Mouse (Mus musculus): ENCODE measurements around the gene Vangl2.

DNA sequence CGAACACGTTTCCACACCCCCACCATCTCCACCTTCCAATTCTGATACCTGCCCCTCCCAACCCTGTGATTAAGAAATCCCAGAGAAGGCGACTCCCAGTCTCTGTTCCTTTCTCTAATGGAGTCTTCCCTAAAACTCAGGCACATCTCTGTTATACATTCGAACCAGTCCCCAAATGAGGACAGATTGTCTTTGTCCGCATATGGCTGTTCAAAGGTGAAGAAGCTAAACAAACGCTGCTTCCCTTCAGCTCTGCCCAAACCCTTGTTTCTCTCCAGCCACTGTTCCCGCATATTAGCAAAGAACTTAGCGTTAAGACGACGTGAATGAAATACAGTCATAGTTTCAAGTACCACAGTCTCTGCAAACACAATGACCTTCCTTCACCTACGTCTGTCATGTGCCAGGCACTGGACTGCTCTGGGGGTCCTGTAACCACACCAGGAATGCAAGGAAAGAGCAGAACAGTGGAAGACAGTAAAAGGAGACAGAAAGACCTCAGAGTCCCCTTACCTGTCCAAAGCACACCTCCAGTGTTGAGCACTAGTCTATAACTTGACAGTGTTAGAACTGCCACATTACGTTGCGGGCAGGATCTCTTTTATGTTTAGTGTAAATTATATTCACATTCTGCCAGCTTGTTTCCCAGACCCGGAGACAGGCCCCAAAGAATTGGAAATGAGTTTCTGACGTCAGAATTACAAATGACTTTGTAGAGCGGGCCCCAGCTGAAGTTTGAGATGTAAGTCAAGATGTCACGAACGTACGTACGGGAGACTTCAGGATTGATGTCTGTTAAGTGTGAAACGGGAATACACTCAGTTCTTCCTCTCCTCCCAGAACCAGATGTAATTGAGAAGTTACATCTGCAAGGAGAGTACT is at the start of gene Vangl2:
- TF ChIP-seq CTCF (IDR thresholded peaks at IDR 0.05; ENCODE audit: low read depth) (no peak), EP300 (IDR thresholded peaks at IDR 0.05; ENCODE audit: low read depth) (no peak)
